Mouse (Mus musculus) liver, embryonic 13.5 days (tissue): Measurements from ENCODE around the gene Atf2. TPM values are rescaled to one million over a fixed set of nuclear protein-coding genes. Genes with fewer than 3 reads are reported as not detected.

Source experiments
- ATAC-seq: fragments of 200-750 bp; cut with Nextera tagmentation; 2 replicates; pipeline ENCODE4 v1.8.0; 2017; ENCODE audit warnings: low read depth, mild to moderate bottlenecking, moderate number of reproducible peaks, moderate library complexity
- DNase-seq: peaks from one replicate; pipeline ENCODE4 v3.0.0; 2022
- H3K27ac ChIP-seq: fragments of 300-500 bp; sonication (generic); 2 replicates; pipeline ENCODE4 v1.5.1; 2015; ENCODE audit warnings: moderate library complexity, mild to moderate bottlenecking, inconsistent platforms
- H3K27me3 ChIP-seq: fragments of 300-500 bp; sonication (generic); 2 replicates; pipeline ENCODE4 v1.6.1; 2015; ENCODE audit warnings: mild to moderate bottlenecking, inconsistent platforms
- H3K36me3 ChIP-seq: fragments of 300-500 bp; sonication (generic); 2 replicates; pipeline ENCODE4 v1.6.1; 2015; ENCODE audit warnings: mild to moderate bottlenecking, inconsistent platforms
- H3K4me1 ChIP-seq: fragments of 300-500 bp; sonication (generic); replicated peaks from 2 replicates; pipeline ENCODE4 v1.6.1; 2015; ENCODE audit warnings: inconsistent platforms
- H3K4me2 ChIP-seq: fragments of 300-500 bp; sonication (generic); 2 replicates; pipeline ENCODE4 v1.6.1; 2015; ENCODE audit warnings: inconsistent platforms, mild to moderate bottlenecking, moderate library complexity
- H3K4me3 ChIP-seq: fragments of 300-500 bp; sonication (generic); replicated peaks from 2 replicates; pipeline ENCODE4 v1.5.1; 2015; ENCODE audit warnings: mild to moderate bottlenecking, inconsistent platforms
- H3K9ac ChIP-seq: fragments of 300-500 bp; sonication (generic); 2 replicates; pipeline ENCODE4 v1.6.1; 2015; ENCODE audit warnings: mild to moderate bottlenecking, inconsistent platforms
- H3K9me3 ChIP-seq: fragments of 300-500 bp; sonication (generic); replicated peaks from 2 replicates; pipeline ENCODE4 v1.6.1; 2016; ENCODE audit warnings: inconsistent platforms
- WGBS: fragments of 180-500 bp; shearing (Covaris S2); methylation state at CpG from one replicate; pipeline ENCODE4 v1.1.7; 2015; ENCODE audit not compliant: insufficient replicate concordance; 5-methylcytosine and 5-hydroxymethylcytosine counted together
- polyA plus RNA-seq: library from polyadenylated mRNA; unstranded; fragments of >200 nt; fragmentation: Nextera tagmentation; extraction: Ambion mirVana; gene quantifications from 2 replicates; pipeline ENCODE4 v1.2.1, GENCODE M21; 2015

The Atf2 gene
- polyA plus RNA-seq, 1 experiment from 2014 or later = 18.5 TPM

GRCm38 (mm10) chr2:73798136-73798535 lies 94.3 kb downstream of the Atf2 start:
- no peak for ATAC-seq
- H3K4me1 ChIP-seq = no peaks in the 10 kb centered on the region
- no peak overlapping the region for H3K9ac ChIP-seq
- no peaks in the 10 kb centered on the region for H3K9me3 ChIP-seq
- H3K36me3 ChIP-seq = no peaks in the 10 kb centered on the region
- H3K4me3 ChIP-seq = no peak overlapping the region
- peaks cover 3% of the 10 kb centered on the region; the same call in 1 of the 2 replicates for H3K27me3 ChIP-seq
- no peak overlapping the region for H3K27ac ChIP-seq
- DNase-seq = no peak
- H3K4me2 ChIP-seq = no peak overlapping the region
- 54% methylated on average over 4 of the region's 4 CpGs for WGBS

DNA sequence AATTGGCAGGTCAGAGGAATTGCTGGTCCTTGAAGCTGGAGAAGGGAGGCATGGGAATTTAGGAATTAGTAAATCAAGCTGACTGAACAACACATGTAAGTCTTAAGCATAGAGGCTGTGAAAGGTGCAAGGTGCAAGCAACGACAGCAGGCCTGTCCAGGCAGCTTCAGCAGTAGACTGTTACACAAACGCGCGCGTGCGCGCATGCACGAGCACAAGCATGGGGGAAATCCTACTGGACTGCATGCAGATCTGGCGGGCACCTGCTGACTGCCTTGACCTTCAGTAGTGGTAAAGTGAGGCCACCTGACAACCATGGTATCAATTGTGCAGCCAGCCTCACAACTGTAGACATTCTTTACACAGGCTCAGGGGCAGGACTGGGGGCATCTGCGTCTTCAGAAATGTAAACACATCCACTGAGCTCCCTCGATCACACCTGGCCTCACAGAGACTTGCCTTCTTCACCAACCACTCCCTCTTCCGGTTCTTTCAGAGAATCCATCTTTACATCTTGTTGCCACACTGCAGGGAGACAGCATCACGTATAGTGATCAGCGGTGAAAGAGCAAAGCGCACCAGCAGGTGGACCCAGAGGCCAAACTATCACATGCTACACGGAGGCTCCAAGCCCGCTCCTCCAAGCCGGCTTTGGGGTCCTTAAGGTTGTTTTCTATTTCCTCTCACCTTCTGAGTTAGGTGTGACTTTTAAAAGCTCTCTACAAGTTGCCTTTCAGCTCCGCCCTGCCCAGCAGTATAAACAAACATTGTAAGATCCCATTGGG lies 100.4 kb downstream of the Atf2 start:
- H3K9me3 ChIP-seq = no peaks in the 10 kb centered on the region
- H3K27me3 ChIP-seq = peaks cover 7% of the 10 kb centered on the region; the same call in 1 of the 2 replicates
- 48% methylated on average over 19 of the region's 19 CpGs for WGBS
- ATAC-seq (no peak), DNase-seq (no peak)
- H3K4me1 ChIP-seq = no peaks in the 10 kb centered on the region
- H3K9ac ChIP-seq = no peak overlapping the region
- H3K36me3 ChIP-seq = no peaks in the 10 kb centered on the region
- no peak overlapping the region for H3K4me3 ChIP-seq
- H3K4me2 ChIP-seq = no peak overlapping the region
- H3K27ac ChIP-seq = no peak overlapping the region

DNA sequence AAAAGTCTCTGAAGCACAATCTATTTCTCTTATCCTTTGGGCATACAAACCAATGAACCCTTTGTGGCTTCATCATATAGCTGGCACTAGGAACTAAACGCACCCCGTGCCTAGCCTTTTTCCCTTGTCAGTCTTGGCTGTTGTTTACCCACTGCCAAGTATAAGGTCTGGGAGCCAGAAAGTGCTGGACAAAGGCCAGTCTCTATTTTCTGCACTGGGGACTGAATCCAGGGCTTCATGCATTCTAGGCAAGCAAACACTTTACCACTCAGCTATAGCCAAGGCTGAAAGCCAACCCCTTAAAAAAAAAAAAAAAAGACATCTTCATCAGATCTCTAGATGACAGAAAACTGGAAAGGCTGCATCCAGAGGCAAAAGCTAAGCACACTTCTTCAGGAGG lies 102.1 kb downstream of the Atf2 start:
- no peak for ATAC-seq
- no peak overlapping the region for H3K27ac ChIP-seq
- 77% methylated on average over 2 of the region's 2 CpGs for WGBS
- H3K9me3 ChIP-seq = no peaks in the 10 kb centered on the region
- H3K36me3 ChIP-seq = no peaks in the 10 kb centered on the region
- no peak for DNase-seq
- no peak overlapping the region for H3K4me2 ChIP-seq
- peaks cover 5% of the 10 kb centered on the region; the same call in 1 of the 2 replicates for H3K27me3 ChIP-seq
- no peak overlapping the region for H3K9ac ChIP-seq
- no peak overlapping the region for H3K4me3 ChIP-seq
- no peaks in the 10 kb centered on the region for H3K4me1 ChIP-seq

- Histone ChIP-seq H3K4me1 (no peaks in the 10 kb centered on the region), H3K9ac (no peak overlapping the region), H3K4me2 (no peak overlapping the region), H3K27me3 (peaks cover 5% of the 10 kb centered on the region; the same call in 1 of the 2 replicates), H3K4me3 (no peak overlapping the region), H3K9me3 (0 out of 2 replicates have a peak, but pooled peaks cover 3% of the 10 kb centered on the region), H3K27ac (no peak overlapping the region), H3K36me3 (no peaks in the 10 kb centered on the region)
- ATAC-seq (no peak), DNase-seq (no peak)
- 47% methylated on average over 6 of the region's 6 CpGs for WGBS
These were observed 104.0 kb downstream of the Atf2 start for GRCm38 (mm10) chr2:73788395-73788794.

- no peak overlapping the region for H3K4me2 ChIP-seq
- H3K36me3 ChIP-seq = no peaks in the 10 kb centered on the region
- H3K9ac ChIP-seq = no peak overlapping the region
- ATAC-seq (no peak), DNase-seq (no peak)
- whole genome bisulfite sequencing = 10% methylated on average over 9 of the region's 9 CpGs
- H3K4me1 ChIP-seq = no peaks in the 10 kb centered on the region
- H3K27me3 ChIP-seq = peaks cover 27% of the 10 kb centered on the region
- H3K9me3 ChIP-seq = 0 out of 2 replicates have a peak, but pooled peaks cover 3% of the 10 kb centered on the region
- H3K4me3 ChIP-seq = no peak overlapping the region
- H3K27ac ChIP-seq = no peak overlapping the region
These were observed 110.0 kb downstream of the Atf2 start for GRCm38 (mm10) chr2:73782371-73782905.

DNA sequence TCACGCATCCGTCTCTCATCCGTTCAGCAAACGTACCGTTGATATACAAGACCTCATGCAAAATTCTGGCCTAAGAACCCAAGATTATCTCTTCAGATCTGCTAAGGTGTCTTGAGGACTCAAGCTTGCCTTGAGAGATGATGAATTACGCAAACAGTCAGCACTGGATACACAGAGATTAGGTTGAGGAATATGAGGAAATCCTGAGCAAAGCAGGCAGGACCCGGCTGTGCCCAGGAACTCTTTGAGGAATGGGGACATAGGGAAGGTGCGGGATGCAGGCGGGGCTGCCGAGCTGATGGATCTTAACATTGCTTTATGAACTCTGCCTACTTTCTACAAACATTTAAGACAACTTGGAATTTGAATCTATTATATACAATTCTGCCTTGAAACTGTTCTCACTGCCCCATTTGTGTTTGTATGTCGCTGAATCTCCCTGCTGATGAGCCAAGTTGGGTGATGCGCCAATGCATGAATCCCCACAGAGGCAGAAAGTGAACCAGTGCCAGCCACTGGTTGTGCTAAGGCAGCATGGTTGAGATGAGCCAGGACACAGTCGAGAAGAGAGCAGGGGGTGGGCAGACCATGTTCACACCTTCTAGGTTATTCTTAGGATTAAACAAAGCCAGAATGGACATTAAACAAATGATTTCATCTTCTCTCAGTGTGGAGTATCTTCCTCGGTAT lies 112.0 kb downstream of the Atf2 start:
- H3K9ac ChIP-seq = no peak overlapping the region
- ATAC-seq (no peak), DNase-seq (no peak)
- H3K4me2 ChIP-seq = no peak overlapping the region
- H3K9me3 ChIP-seq = 0 out of 2 replicates have a peak, but pooled peaks cover 3% of the 10 kb centered on the region
- H3K27me3 ChIP-seq = peaks cover 46% of the 10 kb centered on the region
- WGBS = 78% methylated on average over 14 of the region's 14 CpGs
- no peak overlapping the region for H3K4me3 ChIP-seq
- H3K36me3 ChIP-seq = no peaks in the 10 kb centered on the region
- peaks cover 7% of the 10 kb centered on the region for H3K4me1 ChIP-seq
- no peak overlapping the region for H3K27ac ChIP-seq

GRCm38 (mm10) chr2:73779796-73780195 lies 112.6 kb downstream of the Atf2 start:
- H3K4me1 ChIP-seq = peaks cover 10% of the 10 kb centered on the region
- 0 out of 2 replicates have a peak, but pooled peaks cover 3% of the 10 kb centered on the region for H3K9me3 ChIP-seq
- no peak overlapping the region for H3K9ac ChIP-seq
- H3K4me3 ChIP-seq = no peak overlapping the region
- no peak overlapping the region for H3K4me2 ChIP-seq
- DNase-seq (no peak), ATAC-seq (no peak)
- H3K36me3 ChIP-seq = no peaks in the 10 kb centered on the region
- 66% methylated on average over 7 of the region's 7 CpGs for WGBS
- no peak overlapping the region for H3K27ac ChIP-seq
- H3K27me3 ChIP-seq = peaks cover 52% of the 10 kb centered on the region

- H3K27me3 ChIP-seq = peaks cover 59% of the 10 kb centered on the region
- no peak overlapping the region for H3K4me3 ChIP-seq
- ATAC-seq = no peak
- no peaks in the 10 kb centered on the region for H3K36me3 ChIP-seq
- H3K9ac ChIP-seq = no peak overlapping the region
- peaks cover 10% of the 10 kb centered on the region for H3K4me1 ChIP-seq
- H3K4me2 ChIP-seq = no peak overlapping the region
- WGBS = 47% methylated on average over 4 of the region's 4 CpGs
- H3K27ac ChIP-seq = no peak overlapping the region
- H3K9me3 ChIP-seq = no peaks in the 10 kb centered on the region
- no peak for DNase-seq
These were observed 113.3 kb downstream of the Atf2 start for GRCm38 (mm10) chr2:73779016-73779595.

DNA sequence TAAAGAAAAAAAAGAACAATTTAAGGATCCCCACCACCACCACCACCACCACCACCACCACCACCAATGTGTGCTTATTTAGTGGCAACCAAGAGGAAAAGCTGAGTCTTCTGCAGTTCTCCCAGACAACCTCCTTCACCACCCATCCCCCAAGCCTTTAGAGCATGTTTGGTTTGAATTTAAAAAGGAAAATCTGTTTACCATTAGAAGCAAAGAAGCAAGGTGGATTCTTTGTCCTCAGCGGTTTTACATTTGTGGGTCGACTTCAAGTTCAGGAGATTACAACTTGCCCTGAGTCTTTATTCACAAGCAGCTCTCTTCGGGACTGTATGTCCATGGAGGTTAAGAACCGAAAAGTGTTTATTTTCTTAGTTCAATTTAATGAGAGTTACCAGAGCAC lies 115.5 kb downstream of the Atf2 start:
- Histone ChIP-seq H3K4me1 (peaks cover 10% of the 10 kb centered on the region), H3K36me3 (no peaks in the 10 kb centered on the region), H3K9ac (no peak overlapping the region), H3K4me2 (no peak overlapping the region), H3K27me3 (peaks cover 79% of the 10 kb centered on the region), H3K27ac (no peak overlapping the region), H3K9me3 (no peaks in the 10 kb centered on the region), H3K4me3 (no peak overlapping the region)
- no peak for DNase-seq
- WGBS = 26% methylated on average over 4 of the region's 4 CpGs
- no peak for ATAC-seq

DNA sequence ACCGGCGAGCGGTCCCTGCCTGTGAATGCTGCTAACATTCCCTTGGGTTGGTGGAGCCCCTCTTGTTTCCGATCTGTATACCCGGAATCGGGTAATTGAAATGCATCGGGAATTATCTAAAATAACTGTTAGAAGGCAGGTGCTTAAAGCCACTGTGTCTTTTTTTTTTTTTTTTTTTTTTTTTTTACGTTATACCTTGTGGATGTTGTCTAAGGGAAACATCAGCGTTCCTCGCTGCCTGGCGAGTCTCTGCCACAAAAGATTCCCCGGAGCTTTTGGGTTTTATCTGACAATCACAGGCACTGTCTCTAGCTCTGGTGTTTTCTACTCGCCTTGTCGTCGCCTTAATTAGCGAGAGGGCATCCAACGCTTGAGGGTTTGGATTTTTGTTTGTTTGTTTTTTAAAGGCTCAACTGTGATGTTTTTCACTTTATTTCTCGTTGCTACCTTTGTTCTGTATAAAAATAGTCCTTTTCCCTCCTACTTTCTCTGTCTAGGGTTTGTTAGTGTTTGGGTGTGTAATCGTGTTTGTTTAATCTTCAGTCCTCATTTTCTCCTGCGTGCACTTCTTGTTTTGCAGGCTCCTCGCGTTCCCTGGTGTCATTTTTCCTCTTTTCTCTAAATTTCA lies 116.6 kb downstream of the Atf2 start:
- Histone ChIP-seq H3K4me2 (peak overlapping the region; percentile 92), H3K36me3 (no peaks in the 10 kb centered on the region), H3K9ac (peak overlapping the region; percentile 63), H3K4me1 (peaks cover 10% of the 10 kb centered on the region), H3K4me3 (peak overlapping the region; percentile 73), H3K27me3 (peaks cover 76% of the 10 kb centered on the region), H3K27ac (no peak overlapping the region), H3K9me3 (no peaks in the 10 kb centered on the region)
- ATAC-seq (no peak), DNase-seq (peak; percentile 9)
- under 1% methylated on average over 22 of the region's 22 CpGs for WGBS
